Mouse (Mus musculus): Measurements from ENCODE around the gene Btrc. TPM values are rescaled to one million over a fixed set of nuclear protein-coding genes. Genes with fewer than 3 reads are reported as not detected.
"Not testable (repeated sequence)": the region's sequence is repeated elsewhere in the genome, so short reads cannot be mapped to it uniquely, and the experiment has no call there.

Gene Btrc
- polyA plus RNA-seq, 1 experiment from 2014 or later = 42.1 TPM

- POLR2A ChIA-PET = interaction anchor here (0.9 to 1.1 kb wide), 2 partner anchors 20 to 120 kb away, joined by 3 read pairs; no protein-coding TSS in a partner anchor
- ATAC-seq = no peak
- CTCF ChIA-PET = interaction anchor here (0.9 to 3.4 kb wide), 12 partner anchors 8 to 457 kb away, joined by 3 to 36 read pairs (median 4); no protein-coding TSS in a partner anchor
- H3K27me3 ChIP-seq = peaks cover 64% of the 10 kb centered on the region
- no peak for TF ChIP-seq CTCF (IDR thresholded peaks at IDR 0.05)
- DNase-seq (ENCODE audit: low read depth, low spot score) = no peak
- in situ Hi-C loops (cut with MboI; ENCODE audit: low pct_unique_long_range_greater_than_20kb) = no loop called here
Measured at GRCm38 (mm10) chr19:45544152-45544924, 180.8 kb downstream of the Btrc start.

DNA sequence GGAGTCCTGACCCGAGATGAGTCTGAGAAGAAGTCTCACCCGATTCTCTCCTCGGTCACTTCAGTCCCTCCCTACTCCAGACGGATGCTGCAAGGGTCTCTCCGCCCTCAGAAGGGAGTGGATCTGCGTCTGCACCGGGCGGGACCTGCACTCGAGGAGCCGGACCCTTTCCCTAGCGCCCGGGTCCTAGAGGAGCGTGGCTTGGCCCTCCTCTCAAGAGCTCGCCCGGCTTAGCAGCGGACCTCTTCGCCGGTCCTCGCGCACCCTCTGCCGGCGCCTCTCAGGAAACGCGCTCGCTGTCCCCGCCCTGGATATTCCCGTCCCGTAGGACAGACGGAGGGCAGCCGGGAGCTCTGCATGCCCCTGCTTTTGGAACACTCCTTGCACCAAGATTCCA is 181.4 kb downstream of the Btrc start:
- TF ChIP-seq CTCF (IDR thresholded peaks at IDR 0.05) = no peak
- CTCF ChIA-PET = interaction anchor here (0.7 to 3.4 kb wide), 17 partner anchors 9 to 457 kb away, joined by 3 to 36 read pairs (median 3); no protein-coding TSS in a partner anchor
- POLR2A ChIA-PET = interaction anchor here (0.9 kb wide), 1 partner anchor 20 kb away, joined by 3 read pairs; no protein-coding TSS in a partner anchor

GRCm38 (mm10) chr19:45548196-45548595 is 184.7 kb downstream of the Btrc start:
- POLR2A ChIA-PET; DNase-seq (ENCODE audit: low read depth, low spot score); ATAC-seq; CTCF ChIA-PET: not testable (repeated sequence)
- in situ Hi-C loops (cut with MboI; ENCODE audit: low pct_unique_long_range_greater_than_20kb) = loop anchor here (5.0 kb wide), 2 partner anchors 241 to 331 kb away; no protein-coding TSS in a partner anchor
- H3K27me3 ChIP-seq = peaks cover 32% of the 10 kb centered on the region

More for the DNA sequence above, 181.4 kb downstream of the Btrc start:
- DNase-seq (ENCODE audit: low read depth, low spot score) = no peak
- peak; percentile 57 for ATAC-seq
- peaks cover 60% of the 10 kb centered on the region for H3K27me3 ChIP-seq
- in situ Hi-C loops (cut with MboI; ENCODE audit: low pct_unique_long_range_greater_than_20kb) = loop anchor here (5.0 kb wide), 2 partner anchors 238 to 328 kb away; no protein-coding TSS in a partner anchor

GRCm38 (mm10) chr19:45549128-45549915 is 185.8 kb downstream of the Btrc start:
- peaks cover 24% of the 10 kb centered on the region for H3K27me3 ChIP-seq
- POLR2A ChIA-PET = no interaction called here
- in situ Hi-C loops (cut with MboI; ENCODE audit: low pct_unique_long_range_greater_than_20kb) = loop anchor here (5.0 kb wide), 2 partner anchors 242 to 332 kb away; no protein-coding TSS in a partner anchor
- no peak for ATAC-seq
- TF ChIP-seq CTCF (IDR thresholded peaks at IDR 0.05) = no peak
- CTCF ChIA-PET = interaction anchor here (0.9 kb wide), 2 partner anchors 11 to 25 kb away, joined by 3 read pairs; no protein-coding TSS in a partner anchor
- DNase-seq (ENCODE audit: low read depth, low spot score) = no peak

- DNase-seq (ENCODE audit: low read depth, low spot score) = no peak
- in situ Hi-C loops (cut with MboI; ENCODE audit: low pct_unique_long_range_greater_than_20kb) = loop anchor here (5.0 kb wide), 2 partner anchors 243 to 333 kb away; no protein-coding TSS in a partner anchor
- ChIA-PET CTCF (interaction anchor here (0.9 to 1.4 kb wide), 3 partner anchors 12 to 24 kb away, joined by 3 to 4 read pairs (median 3); no protein-coding TSS in a partner anchor), POLR2A (no interaction called here)
- peaks cover 24% of the 10 kb centered on the region for H3K27me3 ChIP-seq
- TF ChIP-seq CTCF (IDR thresholded peaks at IDR 0.05) = no peak
- no peak for ATAC-seq
Measured at GRCm38 (mm10) chr19:45549948-45550347, 186.4 kb downstream of the Btrc start.

- H3K27me3 ChIP-seq = peaks cover 2% of the 10 kb centered on the region
- ChIA-PET POLR2A (no interaction called here), CTCF (interaction anchor here (1.0 kb wide), 1 partner anchor 330 kb away, joined by 3 read pairs; no protein-coding TSS in a partner anchor)
- DNase-seq (ENCODE audit: low read depth, low spot score) (no peak), ATAC-seq (no peak)
- in situ Hi-C loops (cut with MboI; ENCODE audit: low pct_unique_long_range_greater_than_20kb) = no loop called here
- TF ChIP-seq CTCF (IDR thresholded peaks at IDR 0.05) = no peak
Measured at GRCm38 (mm10) chr19:45552187-45552586, 188.7 kb downstream of the Btrc start.

- H3K27me3 ChIP-seq = no peaks in the 10 kb centered on the region
- in situ Hi-C loops (cut with MboI; ENCODE audit: low pct_unique_long_range_greater_than_20kb) = no loop called here
- no peak for ATAC-seq
- ChIA-PET POLR2A (no interaction called here), CTCF (interaction anchor here (1.3 kb wide), 1 partner anchor 333 kb away, joined by 5 read pairs; no protein-coding TSS in a partner anchor)
- DNase-seq (ENCODE audit: low read depth, low spot score) = no peak
- TF ChIP-seq CTCF (IDR thresholded peaks at IDR 0.05) = no peak
Measured at GRCm38 (mm10) chr19:45554136-45554535, 190.6 kb downstream of the Btrc start.

- ATAC-seq (peak; percentile 67), DNase-seq (ENCODE audit: low read depth, low spot score) (no peak)
- no peak for TF ChIP-seq CTCF (IDR thresholded peaks at IDR 0.05)
- ChIA-PET POLR2A (interaction anchor here (0.6 kb wide), 1 partner anchor 365 kb away, joined by 3 read pairs; no protein-coding TSS in a partner anchor), CTCF (interaction anchor here (2.0 kb wide), 1 partner anchor 14 kb away, joined by 8 read pairs; no protein-coding TSS in a partner anchor)
- no peaks in the 10 kb centered on the region for H3K27me3 ChIP-seq
- in situ Hi-C loops (cut with MboI; ENCODE audit: low pct_unique_long_range_greater_than_20kb) = no loop called here
Measured at GRCm38 (mm10) chr19:45560153-45560890, 196.8 kb downstream of the Btrc start, which contains the start of the genes Poll and Gm17018. TSS of gene Poll (minus strand) at chr19:45560531. TSS of gene Gm17018 (plus strand) at chr19:45560615.

GRCm38 (mm10) chr19:45565925-45566715 is 202.6 kb downstream of the Btrc start:
- ATAC-seq = no peak
- in situ Hi-C loops (cut with MboI; ENCODE audit: low pct_unique_long_range_greater_than_20kb) = no loop called here
- POLR2A ChIA-PET = interaction anchor here (0.8 kb wide), 1 partner anchor 43 kb away, joined by 3 read pairs; no protein-coding TSS in a partner anchor
- TF ChIP-seq CTCF (IDR thresholded peaks at IDR 0.05) = no peak
- CTCF ChIA-PET = interaction anchor here (2.0 to 3.2 kb wide), 3 partner anchors 8 to 346 kb away, joined by 4 to 15 read pairs (median 5); no protein-coding TSS in a partner anchor
- no peak for DNase-seq (ENCODE audit: low read depth, low spot score)
- no peaks in the 10 kb centered on the region for H3K27me3 ChIP-seq
